13 mouse cellular contexts compared by ENCODE assay signal in the genomic region with DNA sequence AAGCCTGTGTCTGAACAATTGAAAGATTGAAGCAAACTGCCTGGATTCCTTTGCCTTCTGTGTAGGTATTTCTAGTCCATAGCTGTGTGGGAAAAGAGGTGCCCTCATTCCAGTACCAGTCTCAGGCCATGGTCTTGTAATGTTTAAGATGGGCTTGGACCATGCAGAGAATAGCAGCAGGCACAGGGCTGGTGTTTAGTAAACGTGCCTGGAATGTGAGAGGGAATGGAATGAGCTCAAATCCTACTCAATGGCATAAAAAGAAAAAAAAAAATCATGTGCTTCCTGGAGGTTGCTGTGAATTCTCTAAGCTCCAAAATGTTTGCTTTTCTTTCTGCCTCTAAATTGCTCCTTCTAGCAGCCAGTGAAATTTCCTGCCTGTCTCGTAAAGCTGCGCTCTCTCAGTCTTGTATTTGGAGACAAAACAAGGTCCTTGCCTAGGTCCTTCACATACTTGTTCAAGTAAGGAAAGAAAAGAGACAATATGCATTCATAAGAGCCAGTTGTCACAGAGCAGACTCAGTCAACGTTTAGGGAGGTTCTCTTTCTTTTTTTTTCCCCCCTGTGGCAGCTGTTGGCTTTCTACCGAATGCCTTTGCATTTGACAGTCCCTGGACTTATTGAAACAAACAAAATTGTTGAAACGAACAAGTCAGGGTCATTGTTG.
DNase-seq lines count a peak whose midpoint lies in the region; ATAC-seq lines count a peak whose summit lies in the region.
"Had no signal": no experiment of that assay in that cellular context is flagged by ENCODE, and none has a peak within 500 bp of the region (broad histone marks: within the 10 kb centered on the region; RNA-seq: fewer than 3 reads in every experiment).

No protein-coding gene starts in this region.

- ATAC-seq in embryonic facial prominence, embryonic 11.5 days (replicated peaks; ENCODE audit: insufficient number of reproducible peaks, low FRiP score, low TSS enrichment, low read depth): no peak
- ATAC-seq in neural tube, embryonic 12.5 days (ENCODE audit: low FRiP score, low read depth): peak; percentile 39
- ATAC-seq in midbrain, embryonic 14.5 days (ENCODE audit: low FRiP score, low TSS enrichment): no peak
- no peak for ATAC-seq in erythroid progenitor cell, adult 5-6 weeks (replicated peaks; ENCODE audit: low FRiP score, poor library complexity, severe bottlenecking)
- no peak for ATAC-seq in erythroblast, adult 5-6 weeks (replicated peaks; ENCODE audit: low FRiP score, poor library complexity, severe bottlenecking)

- WGBS in embryonic facial prominence, embryonic 11.5 days: 40% methylated on average over 6 of the region's 6 CpGs
- 45% methylated on average over 6 of the region's 6 CpGs for WGBS in embryonic facial prominence, embryonic 10.5 days
- WGBS in neural tube, embryonic 12.5 days: 29% methylated on average over 6 of the region's 6 CpGs
- 35% methylated on average over 6 of the region's 6 CpGs for WGBS in midbrain, embryonic 14.5 days

- H3K4me3 ChIP-seq in embryonic facial prominence, embryonic 11.5 days (ENCODE audit: low read depth, low read length): no peak overlapping the region
- H3K4me3 ChIP-seq in embryonic facial prominence, embryonic 10.5 days: no peak overlapping the region
- no peak overlapping the region for H3K4me3 ChIP-seq in neural tube, embryonic 12.5 days
- H3K4me3 ChIP-seq in midbrain, embryonic 14.5 days (replicated peaks; ENCODE audit: low read depth, low read length): no peak overlapping the region
- H3K4me3 ChIP-seq: embryonic facial prominence, embryonic 15.5 days had no signal

- DNase-seq in embryonic facial prominence, embryonic 11.5 days (ENCODE audit: low spot score): peak; percentile 12
- DNase-seq in embryonic facial prominence, embryonic 10.5 days (ENCODE audit: low spot score): no peak
- DNase-seq in neural tube, embryonic 10.5 days (ENCODE audit: extremely low spot score, low spot score): no peak
- DNase-seq in midbrain, embryonic 14.5 days: peak; percentile 43
- DNase-seq in layer of hippocampus, adult 8-10 months (ENCODE audit: low spot score in 2 of 2): no peak
- DNase-seq: gastrocnemius, postnatal 25 days; kidney, postnatal 4 days; lung, postnatal 10 days; thymus, adult 2 months had no signal

- no peaks in the 10 kb centered on the region for H3K27me3 ChIP-seq in embryonic facial prominence, embryonic 11.5 days (ENCODE audit: control insufficient read depth, insufficient read depth, low read length)
- no peaks in the 10 kb centered on the region for H3K27me3 ChIP-seq in embryonic facial prominence, embryonic 10.5 days (replicated peaks; ENCODE audit: low read depth, poor library complexity, severe bottlenecking)
- no peaks in the 10 kb centered on the region for H3K27me3 ChIP-seq in neural tube, embryonic 12.5 days (replicated peaks)
- no peaks in the 10 kb centered on the region for H3K27me3 ChIP-seq in midbrain, embryonic 14.5 days (ENCODE audit: control insufficient read depth, insufficient read depth, low read length)
- H3K27me3 ChIP-seq: embryonic facial prominence, embryonic 15.5 days had no signal

- no peak overlapping the region for H3K4me2 ChIP-seq in embryonic facial prominence, embryonic 11.5 days (ENCODE audit: low read depth, low read length)
- peak overlapping the region; percentile 24 for H3K4me2 ChIP-seq in neural tube, embryonic 12.5 days (replicated peaks)
- peak overlapping the region; percentile 28 for H3K4me2 ChIP-seq in midbrain, embryonic 14.5 days (ENCODE audit: low read length)
- H3K4me2 ChIP-seq: embryonic facial prominence, embryonic 15.5 days had no signal

- no peak overlapping the region for H3K9ac ChIP-seq in embryonic facial prominence, embryonic 11.5 days (replicated peaks; ENCODE audit: low read length)
- H3K9ac ChIP-seq in neural tube, embryonic 12.5 days: no peak overlapping the region
- no peak overlapping the region for H3K9ac ChIP-seq in midbrain, embryonic 14.5 days (replicated peaks; ENCODE audit: low read length)
- H3K9ac ChIP-seq: embryonic facial prominence, embryonic 15.5 days had no signal

- H3K27ac ChIP-seq in embryonic facial prominence, embryonic 11.5 days (replicated peaks; ENCODE audit: low read depth, low read length): no peak overlapping the region
- no peak overlapping the region; the same call in 1 of the 2 replicates for H3K27ac ChIP-seq in embryonic facial prominence, embryonic 10.5 days (replicated peaks)
- H3K27ac ChIP-seq in neural tube, embryonic 12.5 days: 0 out of 2 replicates have a peak overlapping the region, but pooled peaks have one; percentile 1
- H3K27ac ChIP-seq in midbrain, embryonic 14.5 days (replicated peaks; ENCODE audit: low read depth, low read length): peak overlapping the region; percentile 61; the same call in 1 of the 2 replicates
- H3K27ac ChIP-seq: embryonic facial prominence, embryonic 15.5 days had no signal

- H3K4me1 ChIP-seq in embryonic facial prominence, embryonic 11.5 days (ENCODE audit: control insufficient read depth, insufficient read depth, low read length): no peaks in the 10 kb centered on the region
- peaks cover 14% of the 10 kb centered on the region for H3K4me1 ChIP-seq in embryonic facial prominence, embryonic 10.5 days
- peaks cover 17% of the 10 kb centered on the region for H3K4me1 ChIP-seq in neural tube, embryonic 12.5 days
- peaks cover 23% of the 10 kb centered on the region for H3K4me1 ChIP-seq in midbrain, embryonic 14.5 days (ENCODE audit: control insufficient read depth, insufficient read depth, low read length)
- H3K4me1 ChIP-seq: embryonic facial prominence, embryonic 15.5 days had no signal

- H3K36me3 ChIP-seq in embryonic facial prominence, embryonic 11.5 days (replicated peaks; ENCODE audit: control insufficient read depth, insufficient read depth, low read depth, low read length): no peaks in the 10 kb centered on the region
- H3K36me3 ChIP-seq in embryonic facial prominence, embryonic 10.5 days (replicated peaks): no peaks in the 10 kb centered on the region
- no peaks in the 10 kb centered on the region for H3K36me3 ChIP-seq in neural tube, embryonic 12.5 days
- no peaks in the 10 kb centered on the region for H3K36me3 ChIP-seq in midbrain, embryonic 14.5 days (ENCODE audit: control insufficient read depth, insufficient read depth, low read length)
- H3K36me3 ChIP-seq: embryonic facial prominence, embryonic 15.5 days had no signal

- no peaks in the 10 kb centered on the region for H3K9me3 ChIP-seq in embryonic facial prominence, embryonic 11.5 days (replicated peaks; ENCODE audit: control insufficient read depth, low read length)
- no peaks in the 10 kb centered on the region for H3K9me3 ChIP-seq in embryonic facial prominence, embryonic 10.5 days
- H3K9me3 ChIP-seq in neural tube, embryonic 12.5 days: no peaks in the 10 kb centered on the region
- no peaks in the 10 kb centered on the region for H3K9me3 ChIP-seq in midbrain, embryonic 14.5 days (ENCODE audit: control insufficient read depth, low read length)
- H3K9me3 ChIP-seq: embryonic facial prominence, embryonic 15.5 days had no signal

Comparison
In these comparisons a context has a peak if more than half of its experiments do, and no peak if none do; other contexts are left out.
1. DNase-seq: peak in embryonic facial prominence, embryonic 11.5 days (single experiment) and midbrain, embryonic 14.5 days (single experiment); none in embryonic facial prominence, embryonic 10.5 days (single experiment), neural tube, embryonic 10.5 days (single experiment) and layer of hippocampus, adult 8-10 months (0 of 2).
2. H3K27ac ChIP-seq: peak in neural tube, embryonic 12.5 days (single experiment) and midbrain, embryonic 14.5 days (single experiment); none in embryonic facial prominence, embryonic 11.5 days (single experiment) and embryonic facial prominence, embryonic 10.5 days (single experiment).